Mouse (Mus musculus) monocyte, adult 5-6 weeks (primary cell): ENCODE results near the gene Sytl3. TPM values are rescaled to one million over a fixed set of nuclear protein-coding genes. Genes with fewer than 3 reads are reported as not detected.

Source experiments
- ATAC-seq: fragments of 153-309, 156-312 bp; replicated peaks from 2 replicates; pipeline ENCODE4 v1.8.0; 2017; ENCODE audit warnings: mild to moderate bottlenecking; ENCODE audit not compliant: low TSS enrichment, insufficient number of reproducible peaks, severe bottlenecking, poor library complexity, low FRiP score
- total RNA-seq: library from RNA; stranded (forward); fragments of 200-1000, 200-491, 200-594 nt; gene quantifications from 3 replicates; pipeline ENCODE4 v1.2.3, GENCODE M21; 2017

The Sytl3 gene
- total RNA-seq, 1 experiment from 2014 or later = 92.4 TPM

- no peak for ATAC-seq
These were observed 84.2 kb downstream of the Sytl3 start for GRCm38 (mm10) chr17:6743039-6743575.

- no peak for ATAC-seq
These were observed 84.9 kb downstream of the Sytl3 start for GRCm38 (mm10) chr17:6743787-6744239.

GRCm38 (mm10) chr17:6744366-6744765 is 85.5 kb downstream of the Sytl3 start:
- ATAC-seq = no peak

- no peak for ATAC-seq
These were observed 86.0 kb downstream of the Sytl3 start for GRCm38 (mm10) chr17:6744871-6745270.

GRCm38 (mm10) chr17:6745503-6745902 is 86.6 kb downstream of the Sytl3 start:
- no peak for ATAC-seq

- peak; percentile 23 for ATAC-seq
These were observed 87.1 kb downstream of the Sytl3 start for GRCm38 (mm10) chr17:6745975-6746374.

GRCm38 (mm10) chr17:6746452-6747231 is 87.7 kb downstream of the Sytl3 start:
- ATAC-seq = peak; percentile 80

GRCm38 (mm10) chr17:6747478-6747877 is 88.6 kb downstream of the Sytl3 start:
- ATAC-seq = no peak

GRCm38 (mm10) chr17:6748779-6749464 is 90.0 kb downstream of the Sytl3 start:
- no peak for ATAC-seq

GRCm38 (mm10) chr17:6751221-6751859 is 92.4 kb downstream of the Sytl3 start:
- ATAC-seq = no peak

GRCm38 (mm10) chr17:6752375-6752774 is 93.5 kb downstream of the Sytl3 start:
- no peak for ATAC-seq

- ATAC-seq = no peak
These were observed 96.3 kb downstream of the Sytl3 start for GRCm38 (mm10) chr17:6755176-6755575.

- ATAC-seq = no peak
These were observed 97.0 kb downstream of the Sytl3 start for GRCm38 (mm10) chr17:6755873-6756272.

GRCm38 (mm10) chr17:6757902-6758301 is 99.0 kb downstream of the Sytl3 start:
- no peak for ATAC-seq

- ATAC-seq = no peak
These were observed 100.0 kb downstream of the Sytl3 start for GRCm38 (mm10) chr17:6758845-6759244.

- no peak for ATAC-seq
These were observed 100.9 kb downstream of the Sytl3 start for GRCm38 (mm10) chr17:6759717-6760292.

- no peak for ATAC-seq
These were observed 104.8 kb downstream of the Sytl3 start for GRCm38 (mm10) chr17:6763513-6764226.

- no peak for ATAC-seq
These were observed 105.3 kb downstream of the Sytl3 start for GRCm38 (mm10) chr17:6764227-6764593.
